Mouse (Mus musculus) CH12.LX (cell line): ENCODE data around the gene Sod3. TPM values are rescaled to one million over a fixed set of nuclear protein-coding genes. Genes with fewer than 3 reads are reported as not detected.

Source experiments
- DNase-seq: peaks from one replicate; pipeline ENCODE4 v3.0.0-alpha.2; 2013; ENCODE audit errors: extremely low read depth
- H3K27ac ChIP-seq: 2 replicates; pipeline ENCODE4 v1.5.1; 2012; ENCODE audit warnings: low read depth, mild to moderate bottlenecking, control low read depth, moderate library complexity; ENCODE audit not compliant: insufficient read depth
- H3K27me3 ChIP-seq: replicated peaks from 2 replicates; pipeline ENCODE3; 2012; ENCODE audit warnings: inconsistent platforms
- H3K36me3 ChIP-seq, 2 experiments: replicated peaks in 1 of 2; 2 replicates each; pipeline versions ENCODE3 to v1.6.1; 2012; ENCODE audit warnings: inconsistent platforms in 1 of 2, low read length in 1 of 2, mild to moderate bottlenecking in 1 of 2, mixed read lengths in 1 of 2, moderate library complexity in 1 of 2; ENCODE audit not compliant: control insufficient read depth in 1 of 2, insufficient read depth in 1 of 2
- H3K4me1 ChIP-seq, 2 experiments: 2 replicates each; pipeline ENCODE4 v1.6.1; 2012; ENCODE audit warnings: inconsistent platforms in 1 of 2, moderate library complexity in 1 of 2; ENCODE audit not compliant: insufficient read depth in 2 of 2, control insufficient read depth in 1 of 2
- H3K4me2 ChIP-seq: 2 replicates; pipeline ENCODE4 v1.6.1; 2012; ENCODE audit warnings: low read depth, mild to moderate bottlenecking, control low read depth; ENCODE audit not compliant: poor library complexity, insufficient read depth, severe bottlenecking
- H3K4me3 ChIP-seq, 3 experiments: fragments of 150-350 bp in 1 of 3; sonication (generic) in 1 of 3; replicated peaks in 1 of 3; 2 replicates each; pipeline versions ENCODE3 to v1.5.1; 2011 to 2012; ENCODE audit warnings: low read depth in 2 of 3, low read length in 2 of 3, mild to moderate bottlenecking in 2 of 3, moderate library complexity in 2 of 3, control low read depth in 1 of 3, improper control_type of control experiment in 1 of 3, inconsistent platforms in 1 of 3, mixed read lengths in 1 of 3; ENCODE audit not compliant: poor library complexity in 1 of 3
- H3K79me2 ChIP-seq: replicated peaks from 2 replicates; pipeline ENCODE4 v1.6.1; 2012; ENCODE audit warnings: mild to moderate bottlenecking, moderate library complexity; ENCODE audit not compliant: control insufficient read depth, poor library complexity, insufficient read depth, severe bottlenecking; ENCODE audit errors: extremely low read depth
- H3K9ac ChIP-seq: 2 replicates; pipeline ENCODE4 v1.6.1; 2012; ENCODE audit warnings: low read depth, mild to moderate bottlenecking, control low read depth, moderate library complexity; ENCODE audit not compliant: insufficient read depth
- H3K9me3 ChIP-seq: replicated peaks from 2 replicates; pipeline ENCODE3; 2012; ENCODE audit warnings: low read length, inconsistent platforms, mixed read lengths
- E2F4 ChIP-seq: IDR thresholded peaks from 2 replicates; pipeline ENCODE4 v1.6.1; 2011; ENCODE audit warnings: low read depth, low read length, improper control_type of control experiment; ENCODE audit not compliant: insufficient replicate concordance
- EP300 ChIP-seq: IDR thresholded peaks from 2 replicates; pipeline ENCODE4 v1.6.1; 2011; ENCODE audit warnings: low read length, improper control_type of control experiment
- ETS1 ChIP-seq: conservative IDR thresholded peaks from 2 replicates; pipeline ENCODE4 v1.6.1; 2012; ENCODE audit warnings: low read depth, mild to moderate bottlenecking, inconsistent platforms, low read length, improper control_type of control experiment, moderate library complexity
- HCFC1 ChIP-seq: IDR thresholded peaks from 2 replicates; pipeline ENCODE4 v1.6.1; 2012; ENCODE audit warnings: low read depth, mild to moderate bottlenecking, inconsistent platforms, low read length, improper control_type of control experiment
- JUN ChIP-seq: IDR thresholded peaks from 2 replicates; pipeline ENCODE4 v1.6.1; 2011; ENCODE audit warnings: low read depth, mild to moderate bottlenecking, low read length, improper control_type of control experiment, moderate library complexity; ENCODE audit not compliant: insufficient read depth
- JUND ChIP-seq: conservative IDR thresholded peaks from 2 replicates; pipeline ENCODE4 v1.6.1; 2011; ENCODE audit warnings: low read depth, low read length, improper control_type of control experiment
- MAFK ChIP-seq: IDR thresholded peaks from 2 replicates; pipeline ENCODE4 v1.6.1; 2011; ENCODE audit warnings: low read length, improper control_type of control experiment; ENCODE audit not compliant: insufficient replicate concordance
- MAX ChIP-seq: IDR thresholded peaks from 2 replicates; pipeline ENCODE4 v1.6.1; 2011; ENCODE audit warnings: low read length, improper control_type of control experiment
- MAZ ChIP-seq: IDR thresholded peaks from 2 replicates; pipeline ENCODE4 v1.6.1; 2012; ENCODE audit warnings: low read depth, mild to moderate bottlenecking, inconsistent platforms, low read length, improper control_type of control experiment, moderate library complexity
- MEF2A ChIP-seq: IDR thresholded peaks from 2 replicates; pipeline ENCODE4 v1.6.1; 2014; ENCODE audit warnings: low read depth, mild to moderate bottlenecking, inconsistent platforms, low read length, improper control_type of control experiment, borderline replicate concordance
- MXI1 ChIP-seq: IDR thresholded peaks from 2 replicates; pipeline ENCODE4 v1.6.1; 2011; ENCODE audit warnings: mild to moderate bottlenecking, low read depth, low read length, improper control_type of control experiment
- NELFE ChIP-seq: IDR thresholded peaks from 2 replicates; pipeline ENCODE4 v1.6.1; 2011; ENCODE audit warnings: low read depth, low read length, improper control_type of control experiment
- NRF1 ChIP-seq: IDR thresholded peaks from 2 replicates; pipeline ENCODE4 v1.6.1; 2014; ENCODE audit warnings: low read depth, mild to moderate bottlenecking, inconsistent platforms, low read length, improper control_type of control experiment, moderate library complexity
- PAX5 ChIP-seq: IDR thresholded peaks from 2 replicates; pipeline ENCODE4 v1.6.1; 2012; ENCODE audit warnings: low read length, inconsistent platforms, mixed read lengths
- RAD21 ChIP-seq: IDR thresholded peaks from 2 replicates; pipeline ENCODE4 v1.6.1; 2011; ENCODE audit warnings: low read depth, mild to moderate bottlenecking, low read length, improper control_type of control experiment, moderate library complexity
- RCOR1 ChIP-seq: conservative IDR thresholded peaks from 2 replicates; pipeline ENCODE4 v1.6.1; 2012; ENCODE audit warnings: low read depth, mild to moderate bottlenecking, inconsistent platforms, low read length, improper control_type of control experiment
- SIN3A ChIP-seq: IDR thresholded peaks from 2 replicates; pipeline ENCODE4 v1.6.1; 2012; ENCODE audit warnings: low read length, improper control_type of control experiment, inconsistent platforms
- TCF12 ChIP-seq: IDR thresholded peaks from 2 replicates; pipeline ENCODE4 v1.6.1; 2014; ENCODE audit warnings: low read depth, mild to moderate bottlenecking, inconsistent platforms, low read length, improper control_type of control experiment
- UBTF ChIP-seq: IDR thresholded peaks from 2 replicates; pipeline ENCODE4 v1.6.1; 2012; ENCODE audit warnings: low read depth, mild to moderate bottlenecking, inconsistent platforms, low read length, improper control_type of control experiment, moderate library complexity
- USF2 ChIP-seq: conservative IDR thresholded peaks from 2 replicates; pipeline ENCODE4 v1.6.1; 2011; ENCODE audit warnings: low read depth, low read length, improper control_type of control experiment
- ZC3H11A ChIP-seq: IDR thresholded peaks from 2 replicates; pipeline ENCODE4 v1.6.1; 2012; ENCODE audit warnings: low read depth, mild to moderate bottlenecking, inconsistent platforms, low read length, improper control_type of control experiment
- ZKSCAN1 ChIP-seq: IDR thresholded peaks from 2 replicates; pipeline ENCODE4 v1.6.1; 2012; ENCODE audit warnings: low read depth, inconsistent platforms, low read length, improper control_type of control experiment, borderline replicate concordance
- ZMIZ1 ChIP-seq: IDR thresholded peaks from 2 replicates; pipeline ENCODE4 v1.6.1; 2012; ENCODE audit warnings: low read depth, mild to moderate bottlenecking, inconsistent platforms, low read length, improper control_type of control experiment
- dilution Hi-C: fragments of 300-500 bp; cut with MboI; formaldehyde crosslinking; loops from 2 replicates; pipeline ENCODE4 v1.14.3; 2020; ENCODE audit warnings: low sequenced_read_pairs; ENCODE audit not compliant: extremely low pct_unique_long_range_greater_than_20kb, extremely low pct_ligation_motif_present
- in situ Hi-C: fragments of 300-500 bp; cut with MboI; formaldehyde crosslinking; loops from 3 replicates; pipeline ENCODE4 v1.14.3; 2019; ENCODE audit warnings: low sequenced_read_pairs, low pct_ligation_motif_present, low pct_unique_long_range_greater_than_20kb, mixed read lengths
- polyA plus RNA-seq: library from polyadenylated mRNA; unstranded; fragments of >175 nt; gene quantifications from 2 replicates; pipeline ENCODE4 v1.2.1, GENCODE M21; 2012; ENCODE audit warnings: low read depth; ENCODE audit not compliant: insufficient read length
- total RNA-seq, 2 experiments: library from RNA; depleted of rRNA; stranded (reverse); fragments of 300-350 nt in 1 of 2; fragments of >200 nt in 1 of 2; gene quantifications; 2 replicates each; pipeline ENCODE4 v1.2.3; 2012 to 2014

Gene Sod3
- total and polyA plus RNA-seq, 3 experiments = not detected

DNA sequence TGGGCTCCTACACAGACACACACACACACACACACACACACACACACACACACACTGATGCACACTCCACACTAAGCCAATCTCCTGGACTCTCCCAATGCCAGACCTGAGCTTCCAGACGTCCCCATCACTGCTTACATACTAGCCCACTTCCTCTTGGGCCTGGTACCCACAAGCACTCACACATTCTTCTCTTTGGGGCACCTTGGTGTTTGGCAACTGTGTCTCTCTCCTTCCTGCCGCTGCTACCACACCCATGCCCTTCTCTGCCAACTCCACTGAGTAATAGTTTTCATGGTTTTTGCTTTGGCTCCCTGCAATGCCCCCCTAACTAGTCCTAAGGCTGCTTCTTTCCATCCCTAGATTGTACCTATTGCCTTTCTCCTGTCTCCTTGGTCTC, 3.1 kb downstream of the Sod3 start:
- no peaks in the 10 kb centered on the region for H3K4me1 ChIP-seq
- no peaks in the 10 kb centered on the region for H3K36me3 ChIP-seq
- dilution Hi-C loops = no loop called here
- H3K27ac ChIP-seq = no peak overlapping the region
- no peaks in the 10 kb centered on the region for H3K27me3 ChIP-seq
- TF ChIP-seq RCOR1 (no peak), JUND (no peak), MAX (no peak), ETS1 (no peak)
- no peak overlapping the region for H3K4me3 ChIP-seq
- H3K4me2 ChIP-seq = no peak overlapping the region
- in situ Hi-C loops = no loop called here
- no peak overlapping the region for H3K9ac ChIP-seq
- H3K9me3 ChIP-seq = no peaks in the 10 kb centered on the region
- no peaks in the 10 kb centered on the region for H3K79me2 ChIP-seq
- DNase-seq = no peak

DNA sequence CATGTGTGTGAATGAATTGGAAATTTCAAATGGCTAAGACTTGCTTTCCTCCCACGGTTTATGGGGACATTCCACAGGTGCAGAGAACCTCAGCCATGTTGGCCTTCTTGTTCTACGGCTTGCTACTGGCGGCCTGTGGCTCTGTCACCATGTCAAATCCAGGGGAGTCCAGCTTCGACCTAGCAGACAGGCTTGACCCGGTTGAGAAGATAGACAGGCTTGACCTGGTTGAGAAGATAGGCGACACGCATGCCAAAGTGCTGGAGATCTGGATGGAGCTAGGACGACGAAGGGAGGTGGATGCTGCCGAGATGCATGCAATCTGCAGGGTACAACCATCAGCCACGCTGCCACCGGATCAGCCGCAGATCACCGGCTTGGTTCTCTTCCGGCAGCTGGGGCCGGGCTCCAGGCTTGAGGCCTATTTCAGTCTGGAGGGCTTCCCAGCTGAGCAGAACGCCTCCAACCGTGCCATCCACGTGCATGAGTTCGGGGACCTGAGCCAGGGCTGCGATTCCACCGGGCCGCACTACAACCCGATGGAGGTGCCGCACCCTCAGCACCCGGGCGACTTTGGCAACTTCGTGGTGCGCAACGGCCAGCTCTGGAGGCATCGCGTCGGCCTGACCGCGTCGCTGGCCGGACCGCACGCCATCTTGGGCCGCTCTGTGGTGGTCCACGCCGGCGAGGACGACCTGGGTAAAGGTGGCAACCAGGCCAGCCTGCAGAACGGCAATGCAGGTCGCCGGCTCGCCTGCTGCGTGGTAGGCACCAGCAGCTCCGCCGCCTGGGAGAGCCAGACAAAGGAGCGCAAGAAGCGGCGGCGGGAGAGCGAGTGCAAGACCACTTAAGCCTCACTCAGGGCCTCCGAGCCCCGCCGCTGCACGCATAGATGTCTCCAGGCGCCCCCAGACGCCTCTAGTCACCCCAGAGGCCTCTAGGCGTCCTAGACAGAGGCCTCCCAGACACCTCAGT, 4.6 kb downstream of the Sod3 start:
- in situ Hi-C loops (no loop called here), dilution Hi-C loops (no loop called here)
- TF ChIP-seq E2F4 = no peak
- TF ChIP-seq RAD21 = no peak
- TF ChIP-seq PAX5 = no peak
- TF ChIP-seq ZMIZ1 = no peak
- TF ChIP-seq NELFE = no peak
- TF ChIP-seq ZC3H11A = no peak
- TF ChIP-seq ETS1 = no peak
- no peaks in the 10 kb centered on the region for H3K27me3 ChIP-seq
- H3K27ac ChIP-seq = no peak overlapping the region
- no peaks in the 10 kb centered on the region for H3K79me2 ChIP-seq
- no peak overlapping the region for H3K4me3 ChIP-seq
- no peaks in the 10 kb centered on the region for H3K4me1 ChIP-seq
- no peaks in the 10 kb centered on the region for H3K9me3 ChIP-seq
- H3K4me2 ChIP-seq = no peak overlapping the region
- no peak for DNase-seq
- H3K9ac ChIP-seq = no peak overlapping the region
- H3K36me3 ChIP-seq = no peaks in the 10 kb centered on the region

DNA sequence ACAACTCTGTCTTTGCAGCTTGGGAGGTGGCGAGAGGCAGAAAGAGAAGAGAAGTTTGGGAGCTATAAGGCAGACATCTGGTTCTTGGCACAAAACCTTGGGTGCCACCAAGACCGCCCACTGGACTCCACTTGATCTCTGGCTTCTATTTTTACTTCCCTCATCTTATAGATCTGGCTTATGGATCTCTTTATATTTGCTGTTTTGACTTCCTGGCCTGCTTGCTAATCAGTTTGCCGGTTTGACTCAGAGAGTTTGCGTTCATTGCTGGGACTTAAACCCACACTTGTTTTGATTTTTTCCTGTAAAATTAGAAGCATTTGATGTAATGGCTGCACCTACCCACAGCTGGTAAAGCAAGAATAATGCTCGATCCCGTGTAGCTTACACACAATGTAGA, 7.3 kb downstream of the Sod3 start:
- Histone ChIP-seq H3K9me3 (no peaks in the 10 kb centered on the region), H3K4me3 (no peak overlapping the region), H3K4me1 (peaks cover 0 to 2% of the 10 kb centered on the region in 2 experiments; a peak in 1 of 4 replicates), H3K27ac (no peak overlapping the region), H3K27me3 (no peaks in the 10 kb centered on the region), H3K79me2 (no peaks in the 10 kb centered on the region), H3K9ac (no peak overlapping the region), H3K36me3 (no peaks in the 10 kb centered on the region), H3K4me2 (no peak overlapping the region)
- in situ Hi-C loops = no loop called here
- dilution Hi-C loops = no loop called here
- no peak for DNase-seq
- TF ChIP-seq EP300 (no peak), UBTF (no peak), MAX (no peak), HCFC1 (no peak), SIN3A (no peak), TCF12 (no peak), JUND (no peak), MXI1 (no peak), MAFK (no peak), RCOR1 (no peak), ZKSCAN1 (no peak), JUN (no peak), ZMIZ1 (no peak), MAZ (no peak), ETS1 (no peak), NRF1 (no peak), USF2 (no peak), MEF2A (no peak)
